Mouse (Mus musculus) myocyte (in vitro differentiated cells): ENCODE measurements around the gene Arhgap6.

ENCODE experiments used
- E2F4 ChIP-seq: IDR thresholded peaks from one replicate; pipeline ENCODE4 v1.6.1; 2011; ENCODE audit warnings: mild to moderate bottlenecking, control low read depth, moderate library complexity; ENCODE audit not compliant: insufficient read depth
- MAX ChIP-seq: IDR thresholded peaks from one replicate; pipeline ENCODE4 v1.6.1; 2011; ENCODE audit warnings: low read depth, mild to moderate bottlenecking, control low read depth
- MYOD1 ChIP-seq, 3 experiments: IDR thresholded peaks; one replicate each; pipeline ENCODE4 v1.6.1; 2011; ENCODE audit warnings: control low read depth in 2 of 3, low read depth in 2 of 3, mild to moderate bottlenecking in 2 of 3, moderate library complexity in 1 of 3; ENCODE audit not compliant: insufficient read length in 2 of 3, control insufficient read depth in 1 of 3
- MYOG ChIP-seq, 3 experiments: IDR thresholded peaks; one replicate each; pipeline ENCODE4 v1.6.1; 2011; ENCODE audit warnings: control low read depth in 2 of 3, low read depth in 2 of 3, mild to moderate bottlenecking in 2 of 3; ENCODE audit not compliant: insufficient read length in 2 of 3, control insufficient read depth in 1 of 3, insufficient read depth in 1 of 3
- POLR2A ChIP-seq: IDR thresholded peaks from one replicate; pipeline ENCODE4 v1.6.1; 2011; ENCODE audit warnings: low read depth, mild to moderate bottlenecking, control low read depth, moderate library complexity; ENCODE audit not compliant: insufficient read length
- POLR2AphosphoS2 ChIP-seq: IDR thresholded peaks from one replicate; pipeline ENCODE4 v1.6.1; 2011; ENCODE audit warnings: low read depth, control low read depth; ENCODE audit not compliant: insufficient read length
- USF1 ChIP-seq: IDR thresholded peaks from one replicate; pipeline ENCODE4 v1.6.1; 2011; ENCODE audit warnings: low read depth, mild to moderate bottlenecking, control low read depth, moderate library complexity

DNA sequence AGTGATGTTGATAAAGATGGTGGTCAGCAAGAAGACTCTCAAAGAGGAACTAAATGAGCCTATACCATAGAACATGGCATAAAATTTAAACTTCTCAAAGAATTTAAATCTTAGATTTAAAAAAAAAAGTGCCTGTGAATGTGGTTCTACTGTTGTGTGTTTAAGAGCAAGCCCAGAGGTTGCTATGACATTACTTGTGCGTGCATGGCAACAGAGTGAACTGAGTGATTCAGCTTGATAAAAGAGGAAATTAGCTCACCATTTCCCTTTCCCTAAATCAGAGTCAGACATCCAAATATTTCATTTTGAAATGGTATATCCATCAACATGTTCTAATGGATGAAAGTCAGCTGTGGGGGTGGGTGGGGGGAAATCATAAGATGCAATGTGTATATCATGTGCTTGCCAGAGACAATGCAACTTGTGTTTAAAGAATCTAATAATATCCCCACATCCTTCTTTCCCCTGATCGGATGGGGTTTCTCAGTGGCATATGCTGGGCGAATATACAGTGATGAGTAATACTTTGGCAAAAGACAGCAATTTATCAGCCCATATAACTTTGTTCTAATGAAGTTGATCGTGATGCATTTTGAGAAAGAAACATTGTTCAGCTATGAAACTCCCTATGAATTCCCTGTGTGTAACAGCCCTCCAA, 328.3 kb downstream of the Arhgap6 start:
- TF ChIP-seq MYOG (IDR thresholded peaks at IDR 0.05; ENCODE audit: control insufficient read depth in 1 of 3, insufficient read depth in 1 of 3, insufficient read length in 2 of 3, low read depth in 2 of 3) (no peak), MAX (no peak), POLR2A (no peak), MYOD1 (IDR thresholded peaks at IDR 0.05; ENCODE audit: control insufficient read depth in 1 of 3, insufficient read length in 2 of 3, low read depth in 2 of 3) (no peak), E2F4 (no peak), POLR2AphosphoS2 (no peak), USF1 (no peak)
